Mouse (Mus musculus) kidney, adult 18-20 months (tissue): ENCODE data around the gene Rhpn2.

ENCODE experiments used
- DNase-seq: peaks from one replicate; pipeline ENCODE4 v3.0.0; 2021

The Rhpn2 gene

DNA sequence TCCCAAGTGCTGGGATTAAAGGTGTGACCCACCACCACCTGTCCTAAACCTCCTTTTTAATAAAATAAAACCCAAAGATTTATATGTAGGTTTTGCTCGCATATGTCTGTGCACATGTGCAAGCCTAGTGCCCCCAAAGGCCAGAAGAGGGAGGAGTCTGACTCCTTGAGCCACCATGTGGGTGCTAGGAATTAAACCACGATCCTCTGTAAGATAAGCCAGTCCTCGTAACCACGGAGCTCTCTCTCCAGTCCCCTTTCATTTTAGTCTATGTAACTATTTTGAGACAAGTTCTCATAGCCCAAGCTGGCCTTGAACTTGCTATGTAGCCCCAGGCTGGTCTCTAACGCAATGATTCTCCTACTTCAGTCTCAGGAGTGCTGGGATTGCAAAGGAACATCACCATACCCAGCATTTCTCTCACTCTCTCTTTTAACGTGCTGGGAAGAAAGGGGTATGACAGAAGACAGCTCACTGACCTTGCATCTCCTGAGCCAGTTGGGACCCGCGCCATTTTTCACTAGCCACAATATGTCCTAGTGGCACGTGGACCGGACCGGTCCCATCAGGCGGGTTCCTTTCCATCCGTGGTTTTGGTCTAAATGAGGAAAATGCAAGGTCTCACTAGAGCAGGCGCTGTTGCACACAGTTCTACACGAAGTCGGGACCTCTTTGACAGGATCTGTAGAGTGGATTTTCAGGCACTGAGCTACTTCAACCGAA lies 61.9 kb downstream of the Rhpn2 start:
- no peak for DNase-seq

DNA sequence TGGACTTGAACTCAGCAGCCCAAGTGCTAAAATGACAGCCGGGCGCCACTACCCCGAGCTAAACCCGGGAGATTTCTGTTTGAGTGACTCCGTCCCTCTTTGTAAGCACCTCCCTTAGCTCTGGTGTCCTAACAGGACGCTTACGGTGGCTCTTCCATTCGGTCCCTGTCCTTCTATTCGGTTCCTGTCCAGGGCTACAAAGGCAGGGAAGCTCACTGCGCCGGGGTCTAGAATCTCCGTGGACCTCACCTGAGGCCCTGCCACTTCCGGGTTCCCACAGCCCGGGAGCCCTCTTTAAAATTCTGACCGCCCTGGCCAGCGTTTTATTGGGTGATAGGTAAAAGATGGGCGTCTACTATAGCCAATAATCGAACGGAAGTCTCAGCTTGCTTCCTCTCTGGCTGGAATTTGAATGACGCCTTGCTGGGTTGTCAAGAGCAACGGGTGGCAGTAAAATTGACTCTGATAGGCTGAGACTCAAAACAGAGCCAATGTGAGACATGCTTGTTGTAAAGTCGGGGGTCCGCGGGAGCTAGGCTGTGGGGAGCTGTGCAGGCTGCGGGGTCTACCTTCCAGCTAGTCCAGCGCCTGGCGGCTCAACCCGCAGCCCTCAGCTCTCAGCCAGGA lies 62.7 kb downstream of the Rhpn2 start, which contains the start of the genes Faap24 and Cep89:
TSS of gene Faap24 (minus strand) at position 295 of the 627 bp plus-strand sequence.
TSS of gene Cep89 (plus strand) at position 494 of the 627 bp plus-strand sequence.
- DNase-seq, result peak; percentile 93

DNA sequence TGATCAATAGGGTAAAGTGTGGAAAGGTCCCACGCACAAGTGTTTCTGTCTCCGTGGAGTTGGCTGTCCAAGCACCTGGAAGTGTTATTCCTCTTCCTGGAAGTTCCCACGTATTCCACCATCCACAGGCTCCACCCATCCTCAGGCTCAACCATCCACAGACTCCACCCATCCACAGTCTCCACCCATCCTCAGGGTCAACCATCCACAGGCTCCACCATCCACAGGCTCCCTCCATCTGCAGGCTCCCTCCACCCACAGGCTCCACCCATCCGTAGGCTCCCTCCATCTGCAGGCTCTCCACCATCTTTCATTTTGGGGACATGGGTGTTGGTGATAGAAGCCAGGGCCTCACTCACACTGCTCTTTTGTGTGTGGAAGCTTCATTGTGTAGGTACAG lies 67.2 kb downstream of the Rhpn2 start:
- no peak for DNase-seq

DNA sequence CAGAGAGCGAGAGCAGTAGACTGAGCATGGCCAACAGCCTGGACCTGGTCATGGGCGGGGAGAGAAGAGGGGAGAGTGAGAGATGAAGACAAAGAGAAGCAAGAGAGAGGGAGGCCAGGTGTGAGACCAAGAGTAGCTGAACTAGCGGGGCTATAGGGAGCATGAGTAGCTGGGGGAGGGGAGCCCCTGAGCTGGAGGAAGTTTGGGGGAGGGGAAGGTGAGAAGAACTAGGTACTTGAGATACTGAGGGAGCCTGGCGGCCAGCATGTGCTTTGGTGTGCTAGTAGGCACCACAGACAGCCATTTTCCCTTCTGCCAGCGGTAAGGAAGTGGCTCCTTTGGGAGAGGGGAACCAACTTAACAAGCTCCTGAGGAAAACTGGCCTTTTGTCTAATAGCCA lies 81.3 kb downstream of the Rhpn2 start:
- no peak for DNase-seq

DNA sequence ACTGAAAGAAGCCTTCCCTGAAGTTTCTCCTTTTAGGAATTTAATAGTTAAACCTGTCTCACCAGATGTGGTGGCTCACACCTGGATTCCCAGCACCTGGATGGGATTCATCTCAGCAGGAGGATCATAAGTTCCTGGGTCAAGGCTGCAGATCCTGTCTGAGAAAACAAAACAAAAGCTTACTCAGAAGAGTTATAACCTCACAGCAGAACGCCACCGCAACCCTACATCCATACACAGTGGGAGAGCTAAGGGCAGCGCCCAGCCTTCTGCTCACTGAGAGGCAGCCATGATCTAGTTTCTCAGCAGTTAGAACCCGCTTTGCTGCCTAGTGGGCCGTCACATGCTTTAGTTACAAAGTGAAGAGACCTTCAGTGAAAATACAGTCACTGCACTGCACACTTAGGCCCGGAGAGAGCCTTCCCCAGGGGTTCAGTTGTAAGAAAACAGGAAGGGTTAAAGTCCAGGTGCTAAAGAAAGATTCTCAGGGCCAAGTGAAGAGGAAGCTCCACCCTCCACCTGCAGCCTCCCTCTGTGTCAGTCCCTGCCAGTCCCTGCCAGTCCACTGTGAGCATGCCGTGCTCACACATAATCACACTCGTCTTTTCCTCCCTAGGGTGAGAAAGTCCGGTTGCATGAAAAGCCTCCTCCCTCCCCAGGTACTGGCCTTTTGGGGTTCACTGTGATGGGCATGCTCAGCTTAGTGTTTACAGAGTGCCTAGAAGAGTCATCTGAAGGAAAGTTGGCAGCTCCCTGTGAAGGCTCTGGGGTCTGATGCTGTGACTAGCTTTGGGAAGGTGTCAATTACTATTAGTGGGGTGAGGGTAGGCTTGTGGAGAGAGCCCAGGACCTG lies 82.1 kb downstream of the Rhpn2 start:
- DNase-seq, result peak; percentile 59

DNA sequence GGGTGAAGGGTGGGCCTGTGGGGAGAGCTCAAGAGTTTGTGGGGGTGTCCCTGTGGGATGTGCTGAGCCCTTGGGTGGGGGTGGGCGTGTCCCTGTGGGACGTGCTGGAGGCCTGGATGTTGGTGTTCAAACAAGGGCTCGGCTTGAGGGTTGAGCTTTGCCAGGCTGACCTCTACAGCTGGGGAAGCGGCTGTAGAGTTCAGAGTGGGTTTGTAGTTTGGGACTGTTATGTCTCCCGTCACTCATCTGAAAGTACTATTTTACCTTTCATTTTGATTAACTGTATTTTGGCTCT lies 82.6 kb downstream of the Rhpn2 start:
- no peak for DNase-seq

DNA sequence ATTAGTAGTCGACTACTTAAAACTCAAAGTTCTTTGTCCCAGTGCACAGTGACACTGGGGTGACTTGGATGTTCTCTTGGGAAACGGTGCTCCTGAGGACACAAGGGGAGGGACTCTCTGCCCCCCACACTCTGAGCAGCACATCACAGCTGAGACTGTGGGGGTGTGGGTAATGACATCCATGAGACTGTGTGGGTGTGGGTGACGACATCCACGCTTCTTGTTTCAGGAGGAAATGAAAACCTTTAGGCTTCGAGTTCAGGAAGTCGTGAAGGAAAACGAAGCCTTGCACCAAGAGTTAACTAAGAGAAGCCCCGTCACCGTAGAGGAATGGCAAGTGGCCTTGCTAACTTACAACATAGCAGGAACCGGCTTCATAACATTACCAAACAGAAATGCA lies 89.1 kb downstream of the Rhpn2 start:
- no peak for DNase-seq

DNA sequence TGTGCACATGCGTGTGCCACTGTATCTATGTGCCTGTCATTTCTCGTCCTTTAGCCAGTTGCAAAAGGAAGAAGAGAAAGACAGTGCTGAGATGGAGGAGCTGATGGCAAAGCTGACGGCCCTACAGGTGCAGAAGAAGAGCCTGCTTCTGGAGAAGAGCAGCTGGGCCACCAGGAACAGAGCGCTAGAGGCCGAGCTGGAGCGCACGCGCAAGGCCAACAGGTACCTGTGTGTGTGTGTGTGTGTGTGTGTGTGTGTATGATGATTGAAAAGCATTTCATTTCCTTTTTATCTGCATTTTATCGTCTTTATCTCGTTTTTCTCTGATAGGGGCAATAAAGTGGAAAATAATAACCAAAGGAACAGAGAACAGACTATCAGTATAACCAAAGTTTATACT lies 94.2 kb downstream of the Rhpn2 start:
- DNase-seq, result no peak

DNA sequence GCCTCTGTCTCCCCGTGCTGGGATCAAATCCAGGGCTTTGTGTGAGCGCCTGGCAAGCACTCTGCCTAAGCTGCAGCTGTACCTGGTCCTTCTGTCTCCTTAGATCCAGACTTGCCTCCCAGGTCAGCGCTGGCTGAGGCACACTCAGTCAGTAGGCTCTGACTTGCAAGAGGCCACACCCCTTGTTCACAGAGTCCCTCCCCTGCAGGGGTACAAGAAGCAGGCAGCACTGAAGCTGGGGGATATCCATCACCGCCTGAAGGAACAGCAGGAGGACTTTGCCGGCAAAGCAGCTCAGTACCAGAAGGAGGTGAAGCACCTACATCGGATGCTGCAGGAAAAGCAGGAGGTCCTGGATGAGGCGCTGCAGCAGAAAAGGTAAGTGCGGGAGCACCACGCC lies 101.3 kb downstream of the Rhpn2 start:
- no peak for DNase-seq
